Mouse (Mus musculus) spleen, postnatal 10 days (tissue): Measurements from ENCODE around the gene Grip1.

ENCODE experiments used
- DNase-seq, 2 experiments: peaks; one replicate each; pipeline ENCODE4 v3.0.0; 2021 to 2022; ENCODE audit warnings: low spot score in 2 of 2

Grip1 gene

DNA sequence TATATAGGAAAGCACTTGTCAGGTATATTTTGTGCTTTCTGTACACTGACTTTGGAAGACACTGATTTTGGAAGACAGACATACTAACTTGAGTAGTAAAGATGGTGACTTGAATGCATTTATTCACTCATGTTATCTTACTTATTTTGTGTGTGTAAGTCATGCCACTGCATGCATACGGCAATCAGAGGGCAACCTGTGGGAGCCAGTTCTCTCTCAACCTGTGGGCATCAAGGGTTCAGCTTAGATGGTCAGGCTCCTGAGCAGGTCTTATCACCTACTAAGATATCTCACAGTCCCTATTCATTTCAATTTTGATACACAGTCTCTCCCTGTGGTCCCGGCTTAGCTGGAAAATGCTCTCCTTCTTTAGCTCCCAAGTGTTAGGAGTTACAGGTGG is 5.4 kb downstream of the Grip1 start:
- DNase-seq, result no peak

DNA sequence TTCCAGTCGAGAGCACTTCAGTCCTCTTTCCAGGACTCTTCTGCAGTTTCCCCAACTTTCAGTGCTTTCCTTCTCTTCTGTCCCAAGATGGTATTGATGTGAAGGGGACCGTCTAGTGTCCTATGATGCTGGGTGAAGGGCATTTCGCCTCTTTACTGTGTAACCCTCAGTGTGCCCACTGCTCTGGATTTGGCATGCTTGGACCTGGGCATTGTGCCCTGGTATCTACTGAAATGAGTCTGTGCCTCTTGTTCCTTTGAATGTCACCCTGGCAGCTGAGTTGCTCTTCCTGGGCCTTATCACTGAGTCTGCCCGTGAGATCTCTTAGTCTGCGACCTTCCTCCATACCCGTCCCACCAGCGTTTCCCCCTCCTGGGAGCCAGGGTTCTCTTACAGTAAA is 9.7 kb downstream of the Grip1 start:
- DNase-seq, result no peak

DNA sequence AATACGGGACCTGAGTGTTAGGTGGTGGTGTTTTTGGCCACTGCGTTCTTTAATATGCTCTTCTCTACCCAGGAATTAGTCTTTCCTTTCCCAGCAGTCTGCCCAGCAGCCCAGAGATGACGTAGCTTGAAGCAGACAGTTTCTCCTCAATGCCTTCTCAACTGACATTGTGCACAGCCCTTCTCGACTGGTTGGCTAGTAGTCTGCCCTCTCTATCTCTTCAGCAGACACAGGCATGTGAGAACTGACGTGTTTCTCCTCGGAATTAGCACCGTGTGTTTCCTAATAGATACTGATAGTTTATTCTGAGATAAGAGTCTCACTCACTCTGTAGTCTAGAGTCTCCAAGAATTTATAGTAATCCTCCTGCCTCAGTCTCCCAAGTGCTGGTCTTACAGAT is 10.2 kb downstream of the Grip1 start:
- no peak for DNase-seq

DNA sequence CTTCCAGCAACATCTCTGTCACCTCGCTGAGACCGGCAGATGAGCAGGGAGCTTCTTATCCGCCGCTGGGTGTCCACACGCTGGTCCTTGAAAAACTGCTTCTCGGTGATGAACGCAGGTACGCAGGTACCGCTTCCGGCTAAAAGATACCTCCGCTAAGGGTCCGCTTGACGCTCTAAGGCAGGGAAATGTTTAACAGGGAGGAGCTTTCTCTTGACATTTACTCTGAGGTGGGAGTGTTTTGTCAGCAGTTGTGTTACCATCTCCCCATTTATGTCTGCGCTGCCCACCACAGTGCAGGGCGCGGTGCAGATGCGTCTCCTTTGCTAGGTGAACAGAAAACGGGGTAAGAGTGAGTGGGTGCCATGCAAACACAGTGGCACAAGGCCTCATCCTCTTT is 14.3 kb downstream of the Grip1 start:
- no peak for DNase-seq

DNA sequence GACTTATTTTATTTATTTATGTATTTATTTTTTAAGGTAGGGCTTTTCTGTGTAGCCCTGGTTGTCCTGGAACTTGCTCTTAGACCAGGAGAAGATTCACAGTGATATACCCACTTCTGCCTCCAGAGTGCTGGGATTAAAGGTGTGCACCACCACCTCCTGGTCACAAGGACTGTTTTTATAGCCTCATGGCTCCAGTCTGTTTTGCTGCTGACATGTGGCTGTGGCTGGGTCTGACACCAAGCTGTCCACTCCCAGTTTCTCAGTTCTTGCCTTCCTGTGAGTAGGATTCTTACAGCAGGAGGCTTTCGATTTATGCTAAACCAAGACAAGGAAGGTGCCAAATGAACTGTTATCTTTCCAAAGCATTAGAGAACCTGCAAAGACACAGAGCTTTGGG is 16.5 kb downstream of the Grip1 start:
- no peak for DNase-seq

DNA sequence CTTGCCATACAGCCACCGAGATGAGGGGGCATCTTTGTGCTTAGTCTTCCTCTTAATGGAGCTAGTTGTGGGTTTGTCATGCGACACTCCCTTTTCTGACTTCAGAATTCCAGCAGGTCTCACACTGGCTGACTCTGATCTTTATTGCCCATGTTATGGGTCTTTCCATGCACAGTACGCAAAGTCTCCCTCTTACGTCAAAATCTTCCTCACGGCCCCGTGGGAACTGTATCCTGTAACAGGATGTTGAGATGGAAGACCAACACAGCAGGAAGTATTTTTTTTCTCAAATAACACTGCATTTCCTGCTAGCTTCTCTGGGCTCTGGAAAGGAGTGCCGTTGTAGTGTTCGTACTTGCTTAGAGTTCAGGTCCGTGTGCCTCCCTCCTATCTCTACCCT is 21.5 kb downstream of the Grip1 start:
- no peak for DNase-seq

DNA sequence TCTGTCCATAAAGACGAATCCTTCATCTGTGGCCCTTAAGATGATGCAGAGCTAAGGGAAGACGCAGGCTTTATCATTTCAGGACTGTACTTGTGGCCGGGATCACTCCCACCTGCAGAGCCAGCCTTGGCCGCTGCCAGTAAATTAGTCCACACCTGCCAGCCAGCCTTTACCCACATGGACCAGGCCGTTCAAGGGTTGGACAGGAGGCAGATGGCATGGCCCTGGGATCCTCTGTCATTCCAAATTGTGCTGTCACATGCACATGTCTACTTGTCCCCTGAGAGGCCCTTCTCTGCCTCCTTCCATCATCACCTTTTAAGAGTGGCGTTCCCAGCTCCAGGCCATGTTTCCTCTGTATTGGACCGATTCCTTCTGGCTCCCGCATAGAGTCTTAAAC is 24.0 kb downstream of the Grip1 start:
- DNase-seq, result no peak

DNA sequence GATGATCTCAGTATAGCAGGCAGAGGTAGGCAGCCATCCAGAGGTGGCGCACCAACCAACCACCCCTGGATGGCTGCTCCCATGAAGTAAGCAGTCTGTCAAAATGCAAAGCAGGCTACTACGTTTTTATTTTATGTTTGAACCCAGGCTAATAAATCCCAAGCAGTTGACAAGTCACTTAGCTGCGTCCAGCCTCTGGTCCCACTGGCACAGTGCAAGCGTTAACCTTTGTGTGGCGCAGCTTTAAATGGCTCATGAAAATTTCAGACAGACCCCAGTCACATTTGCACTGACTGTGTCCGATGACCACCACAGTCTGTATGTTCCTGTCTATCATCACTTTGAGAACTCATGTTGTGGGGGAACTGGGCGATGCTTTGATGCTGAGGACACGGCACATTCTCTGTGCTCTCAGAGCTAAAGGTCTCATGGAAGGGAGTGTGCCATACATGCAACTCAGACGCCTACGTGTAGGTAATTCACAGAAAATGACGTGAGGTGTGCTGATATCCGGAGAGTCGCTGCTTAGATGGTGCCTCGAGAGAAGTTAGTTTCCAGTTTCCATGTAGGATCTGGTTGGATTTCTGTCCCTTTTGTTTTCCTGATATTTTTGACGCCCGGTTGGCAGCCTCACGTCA is 29.6 kb downstream of the Grip1 start:
- no peak for DNase-seq

DNA sequence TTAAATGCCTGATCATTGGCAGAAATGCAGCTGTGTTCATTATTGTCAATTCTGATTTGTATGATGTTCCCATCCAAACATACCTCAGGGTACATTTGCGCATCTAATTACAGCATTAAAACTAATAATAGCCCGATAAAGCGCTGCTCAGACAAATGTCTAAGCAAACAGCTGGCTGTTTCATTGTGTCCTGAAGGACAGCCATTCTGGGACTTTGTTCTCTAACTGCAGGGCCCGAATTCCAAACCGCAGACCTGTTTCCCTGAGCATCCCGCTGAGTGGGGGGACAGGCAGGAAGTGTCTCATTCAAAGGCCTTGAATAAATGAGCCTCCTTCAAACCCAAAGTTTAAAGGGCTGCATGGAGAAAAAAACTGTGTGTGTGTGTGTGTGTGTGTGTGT is 30.1 kb downstream of the Grip1 start:
- DNase-seq, result no peak

DNA sequence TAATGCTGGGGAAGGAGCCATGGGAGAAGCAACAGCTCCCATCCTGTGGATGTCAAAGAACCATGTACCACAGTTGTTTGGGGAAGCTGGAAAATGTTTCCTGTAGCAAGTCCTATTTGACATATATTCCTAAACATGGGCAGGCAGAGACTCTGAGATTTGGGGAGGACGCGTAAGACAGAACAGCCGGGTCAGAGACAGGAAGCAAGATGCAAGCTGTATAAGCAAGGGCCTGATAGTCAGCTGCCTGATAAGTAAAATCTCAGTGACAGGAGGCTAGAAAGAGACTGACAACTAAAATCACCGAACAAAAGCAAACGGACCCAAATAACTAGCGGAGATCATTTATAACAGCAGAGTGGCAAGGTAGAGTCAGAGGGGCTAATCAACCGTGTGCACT is 33.3 kb downstream of the Grip1 start:
- DNase-seq, result no peak

DNA sequence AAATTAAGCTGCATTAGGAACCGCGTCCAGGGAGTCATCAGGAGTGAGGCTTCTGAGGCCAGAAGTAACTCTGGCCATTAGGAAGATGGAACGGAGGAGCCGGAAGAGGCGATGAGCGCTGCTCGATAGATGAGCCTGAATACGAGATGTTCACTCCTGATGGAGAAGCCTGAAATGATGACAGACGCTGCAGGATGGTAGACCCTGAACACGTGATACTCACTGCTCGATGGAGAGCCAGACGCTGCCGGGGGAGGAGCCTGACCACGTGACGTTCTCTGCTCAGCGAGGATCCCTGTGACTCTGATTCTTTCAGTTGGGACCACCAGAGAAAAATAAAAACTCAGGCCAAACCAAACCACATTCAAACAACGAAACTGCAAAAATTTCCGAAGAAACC is 37.2 kb downstream of the Grip1 start:
- no peak for DNase-seq

DNA sequence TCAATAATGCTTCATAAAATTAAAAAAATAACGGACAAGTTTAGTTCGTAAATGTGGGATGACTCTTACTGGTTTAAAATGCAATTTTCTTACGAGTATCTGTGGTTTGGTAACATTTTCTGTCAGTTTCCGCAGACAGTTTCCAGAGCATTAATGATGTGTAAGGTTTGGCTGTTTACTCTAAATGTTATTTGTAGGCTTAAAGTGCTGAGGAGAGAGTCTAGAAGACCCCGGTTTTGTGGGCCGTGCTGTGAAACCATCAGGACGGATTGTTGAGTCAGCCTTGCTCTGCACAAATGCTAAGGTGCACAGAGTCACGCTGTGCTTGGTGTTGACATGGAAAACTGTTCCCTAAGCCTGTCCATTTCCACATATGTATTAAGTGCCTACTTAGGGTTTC is 41.7 kb downstream of the Grip1 start:
- no peak for DNase-seq

DNA sequence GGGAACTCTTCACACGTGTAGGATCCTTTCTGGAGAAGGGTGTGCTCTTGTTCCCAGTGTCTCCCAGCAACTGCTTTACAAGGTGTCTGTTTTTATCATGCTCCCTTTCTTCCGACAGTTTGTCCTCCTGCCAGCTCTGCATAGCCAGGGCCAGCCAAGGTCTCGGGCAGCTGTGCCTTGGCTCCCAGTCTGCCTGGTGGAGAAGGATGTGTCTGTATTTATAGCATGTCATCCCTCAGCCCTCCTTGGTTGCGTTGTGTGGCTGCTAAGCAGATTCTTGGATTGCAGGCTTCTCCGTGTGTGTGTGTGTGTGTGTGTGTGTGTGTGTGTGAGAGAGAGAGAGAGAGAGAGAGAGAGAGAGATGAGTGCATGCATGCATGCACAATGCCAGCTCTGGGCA is 42.6 kb downstream of the Grip1 start:
- no peak for DNase-seq

DNA sequence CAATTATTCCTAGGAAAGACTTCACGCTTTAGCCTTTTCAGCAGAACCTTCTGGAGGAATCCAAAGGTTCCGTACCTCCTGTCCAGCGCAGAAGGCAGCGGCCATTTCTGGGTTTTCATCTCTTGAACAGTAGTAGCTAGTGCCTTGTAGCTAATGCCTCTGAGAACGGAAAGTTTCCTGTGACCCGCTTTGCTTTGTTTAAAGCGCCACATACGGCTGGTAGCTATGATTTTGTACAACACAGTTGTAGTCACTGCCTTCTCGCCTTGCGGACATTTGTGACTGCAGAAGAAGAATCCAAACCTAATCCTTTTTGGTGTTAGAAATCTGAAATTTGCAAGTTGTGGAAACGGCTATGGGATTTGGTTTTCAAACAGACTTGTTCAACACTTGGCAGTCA is 68.1 kb downstream of the Grip1 start:
- no peak for DNase-seq

DNA sequence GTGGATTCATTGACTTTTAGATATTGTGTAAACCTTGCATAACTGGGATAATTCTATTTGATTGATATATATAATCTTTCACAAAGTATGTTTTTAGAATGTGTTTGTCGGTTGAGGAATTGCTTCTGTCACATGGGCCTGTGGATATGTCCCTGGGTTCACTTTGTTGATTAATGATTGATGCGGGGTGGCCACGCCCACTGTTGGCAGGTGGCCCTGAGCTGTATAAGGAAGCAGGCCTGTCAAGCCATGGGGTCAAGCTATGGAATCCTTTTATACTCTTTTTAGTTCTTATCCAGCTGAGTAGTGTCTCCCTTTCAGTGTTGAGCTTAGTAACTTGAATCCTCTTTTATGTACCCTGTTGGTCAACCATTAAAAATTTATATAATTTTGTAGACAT is 72.1 kb downstream of the Grip1 start:
- DNase-seq, result no peak

DNA sequence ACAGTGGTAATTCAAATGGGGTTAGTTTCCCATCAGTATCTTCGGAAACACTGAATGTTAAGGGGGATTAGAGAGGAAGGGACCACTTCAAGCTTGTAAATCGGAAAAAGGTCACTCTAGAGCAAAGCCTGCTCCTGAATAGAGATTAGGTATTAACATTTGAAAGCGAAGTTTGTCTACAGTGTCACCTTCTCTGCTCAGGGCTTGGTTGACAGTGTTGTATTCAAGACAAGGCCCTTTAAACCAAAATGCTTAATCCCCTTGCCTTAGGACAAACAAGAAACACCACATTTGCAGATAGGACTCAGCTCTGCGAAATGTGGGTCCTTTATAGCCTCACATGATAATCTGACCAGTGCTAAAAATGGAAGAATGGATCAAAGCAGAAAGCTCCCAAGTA is 81.2 kb downstream of the Grip1 start:
- DNase-seq, result no peak

DNA sequence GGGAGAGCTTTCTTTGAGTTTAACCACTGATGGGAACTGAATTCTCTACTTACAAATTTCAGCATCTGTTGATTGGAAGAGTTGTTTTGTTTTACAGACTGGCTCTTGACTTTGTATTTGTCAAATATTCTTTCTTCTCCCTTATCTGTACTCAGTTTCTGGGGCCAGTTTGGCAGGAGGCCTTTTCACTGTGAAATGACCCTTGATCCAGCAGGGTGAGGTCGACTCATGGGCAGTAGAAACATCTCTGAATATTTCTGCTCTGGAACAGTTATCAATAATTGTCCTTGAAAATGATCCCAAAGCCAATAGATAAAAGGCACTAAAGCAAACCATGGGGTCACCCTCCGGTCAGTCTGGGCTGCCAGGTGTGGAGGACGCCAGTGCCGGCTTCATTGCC is 88.0 kb downstream of the Grip1 start:
- no peak for DNase-seq

DNA sequence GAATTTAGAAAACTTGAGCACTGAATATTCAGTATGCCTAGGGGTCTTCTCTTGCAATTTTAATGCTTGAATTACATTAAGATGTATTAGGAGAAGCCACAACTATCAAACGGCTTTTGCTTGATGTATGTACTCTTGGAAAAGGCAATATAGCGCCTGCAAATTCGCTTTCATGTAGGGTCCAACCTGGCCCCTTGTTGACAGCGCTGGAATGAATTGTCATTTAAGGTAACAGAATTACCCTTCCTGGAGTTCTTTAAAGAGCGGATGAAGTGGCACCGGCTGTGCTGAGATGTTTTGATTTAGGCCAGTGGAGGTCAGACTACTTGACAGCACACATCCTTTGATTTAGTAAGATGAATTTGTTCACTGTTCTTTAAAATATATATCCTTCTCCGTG is 90.1 kb downstream of the Grip1 start:
- no peak for DNase-seq

DNA sequence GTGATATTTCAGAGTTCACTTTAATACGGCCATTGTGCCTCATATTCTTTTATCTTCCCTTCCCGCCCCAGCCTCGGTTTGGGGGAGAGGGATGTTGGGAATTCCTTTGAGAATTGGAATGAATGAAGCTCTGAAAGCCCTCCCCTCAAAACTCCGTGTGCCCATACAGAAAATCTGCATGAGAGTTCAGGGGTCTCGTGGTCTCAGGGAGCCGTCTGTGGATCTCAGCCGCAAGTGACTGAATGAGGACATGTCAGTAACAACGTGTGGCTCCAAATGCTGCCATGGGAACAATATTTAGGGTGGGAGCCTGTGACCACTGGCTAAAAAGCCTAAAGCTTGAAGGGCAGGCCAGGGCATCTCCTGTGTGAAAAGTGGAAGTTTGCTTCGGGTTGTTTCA is 91.1 kb downstream of the Grip1 start:
- DNase-seq, result no peak

DNA sequence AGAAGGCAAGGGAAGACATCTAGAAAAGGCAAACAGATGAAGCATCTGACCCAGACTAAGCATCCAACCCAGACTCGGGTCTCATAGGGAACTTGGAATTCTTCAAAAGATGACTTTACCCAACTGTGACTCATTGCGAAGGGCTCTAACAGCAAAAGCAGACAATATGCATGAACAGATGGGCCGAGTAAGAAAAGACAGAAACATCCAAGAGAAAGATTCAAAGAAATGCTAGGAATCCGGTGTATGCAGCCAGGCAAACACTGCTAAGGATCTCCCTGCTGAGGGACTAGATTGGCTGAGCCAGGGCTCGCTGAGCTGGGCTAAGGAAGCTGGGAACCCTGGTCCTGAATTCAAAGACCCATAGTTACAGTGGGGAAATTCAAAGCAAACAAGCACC is 94.2 kb downstream of the Grip1 start:
- DNase-seq, result no peak

DNA sequence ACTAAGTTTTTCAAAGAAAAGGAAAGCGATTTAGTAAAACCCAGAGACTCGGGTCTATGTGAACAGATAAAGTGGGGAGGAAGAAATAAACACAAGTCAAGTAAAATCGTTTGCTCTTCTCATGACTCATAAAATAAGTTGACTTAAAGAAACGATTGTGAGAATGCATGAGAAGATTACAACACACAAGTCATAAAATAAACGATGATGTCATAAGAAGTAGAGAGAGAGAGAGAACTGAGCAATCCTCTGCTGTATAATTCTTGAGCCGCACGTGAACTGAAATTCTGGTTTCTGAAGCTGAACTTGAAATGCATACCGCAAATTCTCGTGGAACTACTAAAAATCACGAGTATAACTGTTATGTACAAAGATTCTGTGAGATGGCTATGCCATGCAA is 95.1 kb downstream of the Grip1 start:
- DNase-seq, result no peak

DNA sequence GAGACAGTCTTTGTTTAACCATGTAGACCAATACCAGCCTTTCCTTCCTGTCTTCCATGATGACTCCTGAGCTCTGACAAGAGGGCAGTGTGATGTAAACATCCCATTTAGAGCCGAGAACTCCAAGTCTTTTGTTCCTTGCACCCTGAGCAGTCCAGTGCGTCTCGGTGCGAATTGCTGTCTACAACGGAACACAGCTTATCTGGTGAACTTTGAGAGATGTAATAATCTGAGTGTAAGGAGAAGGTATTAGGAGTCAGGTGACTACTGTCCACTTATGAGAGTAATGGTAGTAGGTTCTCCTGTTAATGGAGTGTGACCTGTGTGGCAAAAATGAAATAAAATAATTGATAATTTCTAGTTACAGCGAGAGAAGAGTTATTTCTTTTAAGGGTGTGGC is 97.0 kb downstream of the Grip1 start:
- DNase-seq, result no peak

DNA sequence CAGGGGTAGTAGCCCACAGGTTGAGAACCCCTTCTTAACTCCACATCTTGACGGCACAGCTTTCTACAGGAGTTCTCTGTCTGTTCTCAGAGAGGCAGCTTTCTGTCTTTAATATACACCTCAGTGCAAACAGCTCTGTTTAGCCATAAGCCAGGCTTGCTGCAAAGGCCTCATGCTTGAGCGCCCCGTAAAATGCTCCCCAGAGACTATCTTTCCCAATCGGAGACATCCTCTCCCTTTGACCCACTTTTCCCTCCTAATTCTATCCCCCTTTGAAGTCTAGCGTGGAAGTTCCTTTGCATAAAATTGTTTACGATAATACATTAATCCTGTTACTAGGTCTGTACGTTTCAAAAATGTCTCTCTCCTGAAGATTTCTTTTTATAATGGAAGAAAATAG is 102.7 kb downstream of the Grip1 start:
- DNase-seq, result no peak

DNA sequence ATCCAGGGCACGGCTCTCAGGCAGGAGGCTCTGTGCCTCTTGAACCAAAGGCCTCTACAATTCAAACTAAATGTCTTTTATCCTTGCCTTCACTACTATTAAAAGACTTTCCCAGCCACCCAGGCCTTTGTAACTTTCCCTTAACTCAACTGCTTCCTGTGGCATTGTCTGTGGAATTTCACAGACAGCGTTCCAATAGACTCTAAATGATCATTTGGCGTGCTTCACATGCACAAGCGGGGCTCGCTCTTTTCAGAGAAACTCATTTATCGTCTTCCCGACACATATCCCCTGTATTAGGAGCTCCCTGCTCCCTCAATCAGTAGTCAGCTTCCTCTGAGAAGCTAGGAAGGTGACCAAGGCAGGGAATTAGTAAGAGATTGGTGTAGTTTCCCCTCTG is 104.8 kb downstream of the Grip1 start:
- no peak for DNase-seq

DNA sequence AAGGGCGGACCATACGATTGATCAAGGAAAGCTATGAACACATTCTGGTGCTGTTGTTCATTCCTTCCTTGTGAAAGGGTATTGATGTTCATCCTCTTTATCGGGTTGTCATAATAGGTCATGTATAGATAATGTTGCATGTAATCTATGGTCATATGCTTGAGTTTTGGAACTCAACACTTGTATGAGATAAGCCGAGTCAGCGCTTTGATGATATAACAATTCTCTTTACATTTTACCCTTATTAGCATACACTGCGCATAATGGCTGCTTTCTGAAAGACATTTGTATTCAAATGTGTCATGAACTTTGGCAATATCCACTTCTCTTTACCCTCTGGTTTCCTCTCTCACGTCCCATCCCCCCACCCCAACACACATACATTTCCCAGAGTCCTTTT is 111.2 kb downstream of the Grip1 start:
- DNase-seq, result no peak
